Mouse (Mus musculus): Measurements from ENCODE around the gene Nrros. TPM values are rescaled to one million over a fixed set of nuclear protein-coding genes. Genes with fewer than 3 reads are reported as not detected.

The Nrros gene
- polyA plus RNA-seq, 1 experiment = 0.61 TPM

GRCm38 (mm10) chr16:32200256-32201003 lies 35.0 kb upstream of the Nrros start:
- Histone ChIP-seq H3K36me3 (ENCODE audit: control insufficient read depth, insufficient read depth, low read length, poor library complexity, severe bottlenecking) (no peaks in the 10 kb centered on the region), H3K9ac (ENCODE audit: low read depth, poor library complexity, severe bottlenecking) (no peak overlapping the region), H3K27me3 (ENCODE audit: control insufficient read depth, insufficient read depth, low read length, poor library complexity, severe bottlenecking) (no peaks in the 10 kb centered on the region), H3K4me3 (ENCODE audit: low read depth, low read length) (no peak overlapping the region), H3K4me1 (ENCODE audit: control insufficient read depth, insufficient read depth, low read length) (no peaks in the 10 kb centered on the region), H3K27ac (ENCODE audit: insufficient read depth, low read length) (no peak overlapping the region), H3K9me3 (replicated peaks; ENCODE audit: control insufficient read depth, insufficient read depth, low read length, poor library complexity, severe bottlenecking) (peaks cover 5% of the 10 kb centered on the region; the same call in 1 of the 2 replicates)
- no peak for TF ChIP-seq POLR2A (IDR thresholded peaks at IDR 0.05; ENCODE audit: insufficient read depth, low read length)

DNA sequence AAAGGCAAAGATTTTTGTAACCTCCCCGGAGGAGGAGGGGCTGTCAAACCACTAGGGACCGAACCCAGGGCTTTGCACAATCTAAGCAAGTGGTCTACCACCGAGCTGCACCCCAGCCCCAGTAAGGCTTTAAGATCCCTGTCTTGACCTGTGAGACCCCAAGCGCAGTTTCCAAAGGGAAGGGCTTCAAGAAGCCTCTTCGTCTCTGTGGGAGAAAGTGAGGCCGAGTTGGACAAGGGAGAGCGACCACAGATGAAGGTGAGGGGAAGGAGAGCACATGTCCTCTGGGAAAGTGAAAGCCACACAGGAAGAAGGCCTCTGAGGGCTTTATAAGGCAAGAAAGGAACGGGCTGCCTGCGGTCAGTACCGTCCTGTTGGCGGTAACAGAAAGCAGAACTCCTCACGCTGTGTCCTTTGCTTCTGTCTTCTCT lies 24.6 kb upstream of the Nrros start:
- TF ChIP-seq CTCF (IDR thresholded peaks at IDR 0.05; ENCODE audit: low read depth, low read length) (no peak), EP300 (IDR thresholded peaks at IDR 0.05; ENCODE audit: insufficient read depth, low read depth, low read length) (no peak), POLR2A (IDR thresholded peaks at IDR 0.05; ENCODE audit: insufficient read depth, low read length) (no peak)
- Histone ChIP-seq H3K27me3 (ENCODE audit: control insufficient read depth, insufficient read depth, low read length, poor library complexity, severe bottlenecking) (no peaks in the 10 kb centered on the region), H3K4me3 (ENCODE audit: low read depth, low read length) (no peak overlapping the region), H3K9me3 (replicated peaks; ENCODE audit: control insufficient read depth, insufficient read depth, low read length, poor library complexity, severe bottlenecking) (peaks cover 5% of the 10 kb centered on the region; the same call in 1 of the 2 replicates), H3K27ac (ENCODE audit: insufficient read depth, low read length) (no peak overlapping the region), H3K4me1 (ENCODE audit: control insufficient read depth, insufficient read depth, low read length) (no peaks in the 10 kb centered on the region), H3K9ac (ENCODE audit: low read depth, poor library complexity, severe bottlenecking) (no peak overlapping the region), H3K36me3 (ENCODE audit: control insufficient read depth, insufficient read depth, low read length, poor library complexity, severe bottlenecking) (no peaks in the 10 kb centered on the region)

DNA sequence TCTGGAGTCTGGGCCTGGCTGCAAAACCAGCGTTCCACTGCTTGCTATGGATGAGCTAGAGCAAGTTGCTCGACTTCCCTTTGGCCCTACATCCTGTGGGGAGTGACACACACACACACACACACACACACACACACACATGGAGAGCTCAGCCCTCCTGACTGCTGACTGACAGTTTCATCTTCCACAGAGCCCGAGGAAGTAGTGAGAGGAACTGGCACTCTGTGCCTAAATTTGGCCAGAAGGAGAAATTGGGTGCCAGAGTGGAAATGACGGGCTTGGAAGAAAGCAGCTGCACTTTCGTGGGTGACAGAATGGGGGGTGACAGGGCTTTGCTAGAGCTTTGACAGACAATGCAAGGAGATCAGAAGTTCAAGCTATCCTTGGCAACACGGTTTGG lies 23.7 kb upstream of the Nrros start:
- TF ChIP-seq EP300 (IDR thresholded peaks at IDR 0.05; ENCODE audit: insufficient read depth, low read depth, low read length) (no peak), POLR2A (IDR thresholded peaks at IDR 0.05; ENCODE audit: insufficient read depth, low read length) (no peak), CTCF (IDR thresholded peaks at IDR 0.05; ENCODE audit: low read depth, low read length) (no peak)
- H3K27me3 ChIP-seq (ENCODE audit: control insufficient read depth, insufficient read depth, low read length, poor library complexity, severe bottlenecking) = no peaks in the 10 kb centered on the region
- no peak overlapping the region for H3K9ac ChIP-seq (ENCODE audit: low read depth, poor library complexity, severe bottlenecking)
- no peak overlapping the region for H3K4me3 ChIP-seq (ENCODE audit: low read depth, low read length)
- no peaks in the 10 kb centered on the region for H3K9me3 ChIP-seq (replicated peaks; ENCODE audit: control insufficient read depth, insufficient read depth, low read length, poor library complexity, severe bottlenecking)
- H3K27ac ChIP-seq (ENCODE audit: insufficient read depth, low read length) = no peak overlapping the region
- no peaks in the 10 kb centered on the region for H3K36me3 ChIP-seq (ENCODE audit: control insufficient read depth, insufficient read depth, low read length, poor library complexity, severe bottlenecking)
- no peaks in the 10 kb centered on the region for H3K4me1 ChIP-seq (ENCODE audit: control insufficient read depth, insufficient read depth, low read length)

GRCm38 (mm10) chr16:32186056-32186455 lies 20.7 kb upstream of the Nrros start:
- H3K9ac ChIP-seq (ENCODE audit: low read depth, poor library complexity, severe bottlenecking) = no peak overlapping the region
- no peaks in the 10 kb centered on the region for H3K27me3 ChIP-seq (ENCODE audit: control insufficient read depth, insufficient read depth, low read length, poor library complexity, severe bottlenecking)
- H3K36me3 ChIP-seq (ENCODE audit: control insufficient read depth, insufficient read depth, low read length, poor library complexity, severe bottlenecking) = no peaks in the 10 kb centered on the region
- no peaks in the 10 kb centered on the region for H3K9me3 ChIP-seq (replicated peaks; ENCODE audit: control insufficient read depth, insufficient read depth, low read length, poor library complexity, severe bottlenecking)
- no peak for TF ChIP-seq EP300 (IDR thresholded peaks at IDR 0.05; ENCODE audit: insufficient read depth, low read depth, low read length)
- no peak for TF ChIP-seq POLR2A (IDR thresholded peaks at IDR 0.05; ENCODE audit: insufficient read depth, low read length)
- TF ChIP-seq CTCF (IDR thresholded peaks at IDR 0.05; ENCODE audit: low read depth, low read length) = no peak
- H3K27ac ChIP-seq (ENCODE audit: insufficient read depth, low read length) = no peak overlapping the region
- H3K4me1 ChIP-seq (ENCODE audit: control insufficient read depth, insufficient read depth, low read length) = no peaks in the 10 kb centered on the region
- H3K4me3 ChIP-seq (ENCODE audit: low read depth, low read length) = no peak overlapping the region

GRCm38 (mm10) chr16:32179333-32179901 lies 14.0 kb upstream of the Nrros start, which contains the start of gene Bex6:
Bex6 (plus strand) TSS chr16:32179823.
- TF ChIP-seq EP300 (IDR thresholded peaks at IDR 0.05; ENCODE audit: insufficient read depth, low read depth, low read length) = no peak
- no peak for TF ChIP-seq POLR2A (IDR thresholded peaks at IDR 0.05; ENCODE audit: insufficient read depth, low read length)
- no peak for TF ChIP-seq CTCF (IDR thresholded peaks at IDR 0.05; ENCODE audit: low read depth, low read length)
- H3K27me3 ChIP-seq (ENCODE audit: control insufficient read depth, insufficient read depth, low read length, poor library complexity, severe bottlenecking) = no peaks in the 10 kb centered on the region
- no peaks in the 10 kb centered on the region for H3K9me3 ChIP-seq (replicated peaks; ENCODE audit: control insufficient read depth, insufficient read depth, low read length, poor library complexity, severe bottlenecking)
- no peaks in the 10 kb centered on the region for H3K36me3 ChIP-seq (ENCODE audit: control insufficient read depth, insufficient read depth, low read length, poor library complexity, severe bottlenecking)
- no peak within 1 kb of the TSS for H3K9ac ChIP-seq (ENCODE audit: low read depth, poor library complexity, severe bottlenecking)
- H3K4me1 ChIP-seq (ENCODE audit: control insufficient read depth, insufficient read depth, low read length) = no peaks in the 10 kb centered on the region
- H3K4me3 ChIP-seq (ENCODE audit: low read depth, low read length) = no peak within 1 kb of the TSS
- H3K27ac ChIP-seq (ENCODE audit: insufficient read depth, low read length) = no peak within 1 kb of the TSS
